Mouse (Mus musculus) liver, postnatal 0 days (tissue): ENCODE results near the gene Gm10961.

Source experiments
- CTCF ChIP-seq: sonication (generic); IDR thresholded peaks from 2 replicates; pipeline ENCODE4 v1.5.1; 2016; ENCODE audit warnings: antibody characterized with exemption, low read depth
- EP300 ChIP-seq: IDR thresholded peaks from 2 replicates; pipeline ENCODE4 v1.6.1; 2016; ENCODE audit warnings: antibody characterized with exemption, low read depth, mild to moderate bottlenecking

- no peak for TF ChIP-seq CTCF
- no peak for TF ChIP-seq EP300
Measured at GRCm38 (mm10) chr3:107629411-107629810, 1.7 kb upstream of the Gm10961 start.
